Mouse (Mus musculus) MEL (cell line): Measurements from ENCODE around the gene Hpcal1.

Source experiments
- ELF1 ChIP-seq: IDR thresholded peaks from 2 replicates; pipeline ENCODE4 v1.6.1; 2014; ENCODE audit warnings: low read depth, mild to moderate bottlenecking, inconsistent platforms, low read length, improper control_type of control experiment, moderate library complexity
- GABPA ChIP-seq: IDR thresholded peaks from 2 replicates; pipeline ENCODE4 v1.6.1; 2012; ENCODE audit warnings: low read depth, mild to moderate bottlenecking, inconsistent platforms, low read length, improper control_type of control experiment, moderate library complexity
- GATA1 ChIP-seq: IDR thresholded peaks from 2 replicates; pipeline ENCODE4 v1.6.1; 2011; ENCODE audit warnings: low read depth, low read length, improper control_type of control experiment
- POLR2A ChIP-seq, 2 experiments: IDR thresholded peaks; 2 replicates each; pipeline ENCODE4 v1.6.1; 2011 to 2012; ENCODE audit warnings: low read length in 2 of 2, mild to moderate bottlenecking in 2 of 2, control low read depth in 1 of 2, improper control_type of control experiment in 1 of 2, low read depth in 1 of 2, moderate library complexity in 1 of 2; ENCODE audit not compliant: control insufficient read depth in 1 of 2, insufficient read depth in 1 of 2, poor library complexity in 1 of 2
- TBP ChIP-seq: IDR thresholded peaks from 2 replicates; pipeline ENCODE4 v1.8.0; 2011; ENCODE audit warnings: low read depth, low read length, improper control_type of control experiment
- USF1 ChIP-seq: IDR thresholded peaks from 2 replicates; pipeline ENCODE4 v1.6.1; 2014; ENCODE audit warnings: low read depth, mild to moderate bottlenecking, inconsistent platforms, low read length, improper control_type of control experiment, moderate library complexity

GRCm38 (mm10) chr12:17789486-17789885 lies 98.8 kb downstream of the Hpcal1 start:
- TF ChIP-seq USF1 (no peak), POLR2A (IDR thresholded peaks at IDR 0.05; ENCODE audit: control insufficient read depth in 1 of 2, insufficient read depth in 1 of 2, low read depth in 1 of 2, low read length in 2 of 2, poor library complexity in 1 of 2) (no peak), GATA1 (no peak), ELF1 (no peak), GABPA (no peak), TBP (no peak)
